Mouse (Mus musculus): ENCODE results near the gene Hoxa2.

The Hoxa2 gene

GRCm38 (mm10) chr6:52180213-52180710 lies 15.6 kb upstream of the Hoxa2 start:
- DNase-seq (ENCODE audit: low spot score in 2 of 2): no peak

DNA sequence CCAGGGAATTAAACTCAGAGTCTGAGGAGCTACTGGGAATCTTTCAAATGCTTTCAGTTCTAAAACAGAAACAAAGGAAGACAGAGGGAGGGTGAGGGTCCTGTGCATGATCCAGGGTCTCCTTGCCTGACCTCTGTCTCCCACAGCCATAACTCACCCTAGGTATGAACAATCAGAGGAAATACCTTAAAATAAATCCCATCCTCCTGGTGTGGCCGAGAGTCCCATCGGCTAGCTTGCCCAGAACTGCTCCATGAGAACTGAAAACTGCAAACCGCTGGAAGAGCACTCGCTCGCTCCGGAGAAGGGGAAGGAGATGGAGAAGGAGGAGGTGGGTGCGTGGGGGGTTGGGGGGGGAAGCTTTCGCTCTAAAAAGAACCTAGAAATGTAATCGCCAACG lies 15.1 kb upstream of the Hoxa2 start:
- DNase-seq (ENCODE audit: low spot score in 2 of 2): no peak

DNA sequence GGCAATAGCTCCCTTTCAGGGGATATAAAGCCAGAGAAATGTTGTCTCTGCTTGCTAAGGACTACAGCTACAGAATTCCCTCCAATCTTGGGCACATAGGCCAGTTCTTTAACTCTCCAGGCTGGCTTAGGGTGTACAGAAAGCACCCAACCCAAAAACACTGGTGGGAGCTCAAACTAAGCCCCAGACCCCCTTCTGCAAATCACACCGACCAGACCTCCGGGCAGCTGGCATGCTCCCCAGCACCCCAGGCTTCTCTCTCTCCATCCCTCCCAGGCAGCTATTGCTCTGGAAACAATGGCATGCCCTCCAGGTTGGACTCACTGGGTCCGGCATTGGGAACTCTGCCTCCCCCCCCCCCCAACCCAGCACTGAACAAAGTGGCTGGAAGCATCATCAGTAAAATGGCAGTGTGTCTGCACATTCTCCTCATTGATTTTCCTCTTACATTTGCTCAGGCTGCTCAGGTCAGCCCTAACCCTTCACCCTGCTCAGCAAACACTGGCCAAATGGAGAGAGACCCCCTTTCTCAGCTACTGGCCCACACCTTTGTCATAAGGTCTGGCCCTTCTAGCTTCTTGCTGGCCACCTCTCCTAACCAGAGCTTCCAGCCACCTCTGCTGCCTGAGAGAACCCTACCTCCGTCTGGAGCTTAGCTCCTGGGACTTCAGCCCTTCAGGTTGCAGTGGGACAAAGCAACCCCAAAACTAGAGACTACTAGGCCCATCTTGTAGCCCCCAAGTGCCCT lies 14.5 kb upstream of the Hoxa2 start:
- DNase-seq (ENCODE audit: low spot score in 2 of 2): no peak

DNA sequence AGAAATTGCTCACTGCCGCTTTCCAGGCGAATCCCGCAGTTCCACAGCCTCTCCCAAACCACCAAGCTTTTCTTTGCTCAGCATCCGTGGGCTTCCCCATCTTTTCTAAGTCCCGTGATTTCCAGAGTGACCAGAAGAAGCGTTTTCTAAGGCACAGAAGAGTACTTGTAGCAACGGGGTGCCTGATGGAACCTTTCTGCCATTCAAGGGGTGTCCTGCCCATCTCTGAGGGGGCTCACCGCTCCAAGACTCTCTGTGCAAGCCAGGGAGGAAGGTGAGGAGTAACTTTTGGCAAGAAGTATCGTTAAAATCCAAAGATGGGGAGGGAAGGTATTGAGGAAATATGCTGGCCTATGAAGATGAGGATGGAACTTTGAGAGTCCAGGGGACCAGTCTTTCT lies 13.2 kb upstream of the Hoxa2 start:
- DNase-seq (ENCODE audit: low spot score in 2 of 2): no peak

GRCm38 (mm10) chr6:52177061-52177735 lies 12.6 kb upstream of the Hoxa2 start, which contains the start of gene 5730596B20Rik:
Gene 5730596B20Rik (plus strand): TSS chr6:52177498.
- DNase-seq (ENCODE audit: low spot score in 2 of 2): no peak

- no peak for DNase-seq (ENCODE audit: low spot score in 2 of 2)
Observed at GRCm38 (mm10) chr6:52176391-52176790, 11.8 kb upstream of the Hoxa2 start.

DNA sequence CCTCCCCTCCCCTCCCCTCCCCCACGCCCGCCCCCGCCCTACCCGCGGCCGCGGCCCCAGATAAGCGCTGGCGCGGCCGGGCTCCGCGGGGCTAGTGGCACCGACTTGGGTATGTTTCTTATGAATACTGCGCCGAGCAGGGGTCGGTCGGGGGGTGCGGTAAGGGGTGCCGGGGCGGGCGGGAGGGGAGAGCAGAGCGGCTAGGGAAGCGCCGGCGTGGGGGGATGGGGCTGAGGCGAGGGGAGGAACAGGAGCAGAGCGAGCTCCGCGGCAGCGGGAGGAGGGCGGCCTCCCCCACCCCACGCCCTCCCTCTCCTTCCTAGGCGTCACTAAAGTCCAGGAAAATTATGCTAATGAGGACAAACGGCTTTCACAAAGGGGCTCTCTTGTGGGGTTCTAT lies 11.2 kb upstream of the Hoxa2 start:
- DNase-seq (ENCODE audit: low spot score in 2 of 2): no peak

DNA sequence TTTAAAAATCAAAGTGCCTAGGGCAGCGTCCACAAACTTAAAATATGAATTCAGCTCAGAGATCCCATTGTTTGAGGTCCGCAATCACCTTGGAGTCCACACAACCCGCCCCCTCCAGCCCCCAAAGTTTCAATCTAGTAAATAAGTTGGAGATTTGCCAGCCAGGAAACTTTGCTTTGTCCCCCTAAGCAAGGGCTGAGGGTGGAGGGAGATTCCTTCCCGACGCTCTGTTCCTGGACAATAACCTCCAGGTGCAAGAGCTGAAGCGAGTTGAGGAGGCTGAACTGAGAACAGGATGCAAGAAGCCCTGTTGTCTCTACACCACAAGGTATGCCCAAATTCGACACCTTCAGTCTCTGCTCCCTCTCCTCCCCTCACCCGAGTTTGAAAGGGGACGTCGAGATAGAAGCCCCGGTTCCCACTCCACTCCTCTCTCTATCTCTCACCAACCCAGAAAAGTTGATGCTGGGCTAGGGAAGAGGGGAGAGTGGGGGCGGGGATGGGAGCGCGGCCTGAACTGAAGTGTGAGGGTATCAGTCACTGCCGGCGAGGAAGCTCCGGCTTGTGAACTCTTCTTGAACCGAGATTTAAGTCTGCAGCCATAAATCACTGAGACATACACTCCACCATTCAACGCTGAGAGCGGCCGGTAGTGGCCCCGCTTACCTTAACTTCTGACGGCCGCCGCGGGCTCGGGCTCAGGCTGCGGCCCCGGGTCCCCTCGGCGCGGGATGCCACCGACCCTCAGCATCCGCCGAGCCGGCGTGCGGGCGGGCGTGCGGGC lies 10.5 kb upstream of the Hoxa2 start:
- DNase-seq (ENCODE audit: low spot score in 2 of 2): no peak

GRCm38 (mm10) chr6:52173648-52174047 lies 9.0 kb upstream of the Hoxa2 start:
- DNase-seq (ENCODE audit: low spot score in 2 of 2): no peak

DNA sequence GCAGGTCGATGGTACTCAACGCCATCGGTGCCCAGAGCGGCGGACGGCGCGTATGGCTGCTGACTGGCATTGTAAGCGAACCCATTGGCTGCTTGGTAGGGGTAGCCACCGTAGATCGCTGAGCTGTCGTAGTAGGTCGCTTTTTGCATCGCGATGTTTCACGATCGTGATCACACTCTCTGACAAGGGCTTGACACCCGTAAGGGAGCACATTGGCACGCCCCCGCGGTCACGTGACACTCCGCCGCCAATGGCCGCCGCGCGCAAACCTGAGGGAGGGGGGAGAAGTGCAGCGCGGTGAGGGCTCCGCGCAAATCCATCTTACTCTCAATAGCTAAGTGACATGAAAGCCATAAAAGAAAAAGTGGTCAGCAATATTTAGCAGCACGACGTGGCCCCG lies 7.9 kb upstream of the Hoxa2 start:
- peak; percentile 52 to 57 for DNase-seq (ENCODE audit: low spot score in 2 of 2)

DNA sequence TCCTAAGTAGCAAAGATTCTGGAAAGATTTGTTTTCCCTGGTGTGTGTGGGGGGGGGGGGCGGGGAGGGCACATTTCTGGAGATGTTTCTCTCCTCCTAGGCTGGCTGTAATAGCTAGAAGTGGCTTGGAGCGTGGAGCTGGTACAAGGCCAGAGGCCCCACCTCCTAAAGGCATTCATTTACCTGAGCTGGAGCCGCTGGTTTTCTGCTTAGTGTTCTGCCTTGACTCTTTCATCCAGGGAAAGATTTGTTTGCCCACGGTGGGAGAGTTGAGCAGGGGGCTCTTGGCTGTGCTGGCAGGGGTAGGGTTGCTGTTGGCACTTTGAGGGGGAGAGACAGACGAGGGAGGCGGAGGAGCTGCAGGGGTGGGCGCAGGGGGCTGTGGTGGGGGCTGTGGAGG lies 7.3 kb upstream of the Hoxa2 start:
- no peak for DNase-seq (ENCODE audit: low spot score in 2 of 2)

GRCm38 (mm10) chr6:52171331-52171730 lies 6.7 kb upstream of the Hoxa2 start:
- no peak for DNase-seq (ENCODE audit: low spot score in 2 of 2)

DNA sequence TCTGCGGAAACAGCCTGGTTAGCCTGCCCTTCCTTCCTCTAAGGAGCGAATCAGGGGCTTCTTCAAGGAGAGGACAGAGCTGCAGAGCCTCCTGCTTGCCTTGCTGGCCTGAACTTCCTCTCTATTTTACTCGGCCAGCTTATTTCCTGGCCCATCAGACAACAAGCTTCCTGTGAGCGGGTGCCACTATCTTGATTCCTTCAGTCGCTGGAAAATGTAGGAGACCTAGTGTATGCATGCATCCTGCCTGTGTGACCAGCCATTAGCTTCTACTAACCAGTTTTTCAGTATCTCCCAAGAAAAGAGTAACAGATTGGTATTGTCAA lies 6.2 kb upstream of the Hoxa2 start:
- DNase-seq (ENCODE audit: low spot score in 2 of 2): no peak

- DNase-seq (ENCODE audit: low spot score in 2 of 2): no peak
Observed at GRCm38 (mm10) chr6:52170166-52170897, 5.7 kb upstream of the Hoxa2 start.

DNA sequence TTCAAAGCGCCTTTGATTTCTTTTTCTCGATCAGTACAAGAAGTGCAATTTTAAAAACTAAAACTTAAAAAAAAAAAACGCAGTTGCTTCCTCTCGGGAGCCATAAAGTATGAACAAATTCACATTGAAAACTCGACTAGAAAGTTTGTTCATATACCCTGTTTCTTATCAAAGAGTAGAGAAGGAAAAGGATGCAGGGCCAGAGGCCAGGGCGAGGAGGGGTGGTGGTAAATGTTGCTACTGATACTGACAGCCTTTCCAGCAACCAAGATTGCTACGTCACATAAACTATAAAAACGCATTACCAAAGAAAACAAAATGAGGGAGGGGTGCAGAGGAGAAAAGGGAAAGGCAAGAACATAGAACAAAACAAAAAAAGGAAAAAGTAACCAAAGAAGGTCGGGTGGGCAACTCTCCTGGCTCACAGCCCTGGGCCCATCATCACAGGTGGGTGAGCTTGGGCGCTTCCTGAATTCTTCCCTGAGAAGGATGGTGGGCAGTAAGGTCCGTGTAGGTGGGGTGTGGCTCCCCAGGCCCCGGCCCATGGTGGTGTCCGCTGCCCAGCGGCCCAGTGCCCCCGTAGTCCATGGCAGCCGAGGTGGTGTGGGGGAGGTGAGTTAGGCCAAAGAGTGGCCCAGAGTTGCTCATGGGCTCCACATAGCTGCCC lies 5.0 kb upstream of the Hoxa2 start:
- no peak for DNase-seq (ENCODE audit: low spot score in 2 of 2)

GRCm38 (mm10) chr6:52168191-52169055 lies 3.8 kb upstream of the Hoxa2 start:
- DNase-seq (ENCODE audit: low spot score in 2 of 2): no peak

GRCm38 (mm10) chr6:52167736-52168161 lies 3.1 kb upstream of the Hoxa2 start:
- DNase-seq (ENCODE audit: low spot score in 2 of 2): no peak

DNA sequence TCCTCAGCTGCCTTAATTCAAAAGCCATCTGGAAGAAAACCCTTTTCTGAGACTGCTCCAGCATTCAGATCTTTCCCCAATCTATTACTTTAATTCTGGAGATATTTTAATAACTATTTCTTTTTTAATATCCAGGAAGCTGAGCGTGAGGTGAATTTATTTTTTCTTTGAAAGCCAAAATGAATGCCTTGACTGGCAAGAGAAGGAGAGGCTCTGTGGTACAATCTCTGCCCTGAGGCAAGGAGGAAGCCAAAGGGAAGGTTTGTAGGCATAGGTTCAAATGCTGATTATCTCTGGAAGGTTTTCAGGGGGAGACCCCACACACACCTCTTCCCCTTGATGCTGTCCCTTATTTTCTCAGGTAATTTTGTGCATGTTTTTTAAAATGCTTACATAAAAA lies 2.5 kb upstream of the Hoxa2 start:
- DNase-seq (ENCODE audit: low spot score in 2 of 2): no peak

DNA sequence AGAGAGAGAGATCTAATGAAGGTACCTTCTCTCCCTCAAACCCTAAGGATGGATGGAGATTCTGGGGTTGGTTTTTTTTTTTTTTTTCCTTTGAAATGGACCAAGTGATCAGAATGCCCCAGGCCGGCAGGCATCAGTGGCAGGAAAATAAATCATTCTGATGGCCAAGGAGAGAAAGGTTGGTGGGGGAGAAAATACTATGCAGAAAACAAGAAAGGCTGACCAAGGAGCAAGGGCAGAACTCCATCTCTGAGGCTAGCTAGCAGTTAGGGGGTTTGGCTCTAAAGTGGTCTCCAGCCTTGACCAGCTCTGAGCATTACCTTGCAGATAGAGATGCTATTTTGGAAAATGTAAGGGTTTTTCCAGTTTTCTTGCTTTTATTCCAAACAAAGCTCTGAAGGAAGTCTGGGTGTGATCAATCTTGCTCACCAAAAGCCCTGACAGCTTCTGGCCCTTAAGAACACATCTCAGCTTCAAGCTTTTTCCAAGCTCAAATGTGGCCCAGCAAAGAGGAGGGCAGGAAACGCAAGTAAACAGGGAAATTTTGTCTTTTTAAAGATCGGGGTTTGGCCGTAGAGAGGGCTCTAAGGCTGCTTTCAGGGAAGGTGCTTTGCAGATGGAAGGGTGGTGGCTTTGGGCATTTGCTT lies 1.9 kb upstream of the Hoxa2 start:
- no peak for DNase-seq (ENCODE audit: low spot score in 2 of 2)
